Mouse (Mus musculus) bone marrow macrophage, adult 2 months (primary cell): ENCODE data around the gene Tie1.

Experiments used
- CTCF ChIP-seq: IDR thresholded peaks from 2 replicates; pipeline ENCODE4 v1.5.1; 2012; ENCODE audit warnings: low read depth, mild to moderate bottlenecking, low read length, moderate library complexity
- POLR2A ChIP-seq: IDR thresholded peaks from 2 replicates; pipeline ENCODE4 v1.6.1; 2012; ENCODE audit warnings: mild to moderate bottlenecking, low read depth, low read length, borderline replicate concordance

DNA sequence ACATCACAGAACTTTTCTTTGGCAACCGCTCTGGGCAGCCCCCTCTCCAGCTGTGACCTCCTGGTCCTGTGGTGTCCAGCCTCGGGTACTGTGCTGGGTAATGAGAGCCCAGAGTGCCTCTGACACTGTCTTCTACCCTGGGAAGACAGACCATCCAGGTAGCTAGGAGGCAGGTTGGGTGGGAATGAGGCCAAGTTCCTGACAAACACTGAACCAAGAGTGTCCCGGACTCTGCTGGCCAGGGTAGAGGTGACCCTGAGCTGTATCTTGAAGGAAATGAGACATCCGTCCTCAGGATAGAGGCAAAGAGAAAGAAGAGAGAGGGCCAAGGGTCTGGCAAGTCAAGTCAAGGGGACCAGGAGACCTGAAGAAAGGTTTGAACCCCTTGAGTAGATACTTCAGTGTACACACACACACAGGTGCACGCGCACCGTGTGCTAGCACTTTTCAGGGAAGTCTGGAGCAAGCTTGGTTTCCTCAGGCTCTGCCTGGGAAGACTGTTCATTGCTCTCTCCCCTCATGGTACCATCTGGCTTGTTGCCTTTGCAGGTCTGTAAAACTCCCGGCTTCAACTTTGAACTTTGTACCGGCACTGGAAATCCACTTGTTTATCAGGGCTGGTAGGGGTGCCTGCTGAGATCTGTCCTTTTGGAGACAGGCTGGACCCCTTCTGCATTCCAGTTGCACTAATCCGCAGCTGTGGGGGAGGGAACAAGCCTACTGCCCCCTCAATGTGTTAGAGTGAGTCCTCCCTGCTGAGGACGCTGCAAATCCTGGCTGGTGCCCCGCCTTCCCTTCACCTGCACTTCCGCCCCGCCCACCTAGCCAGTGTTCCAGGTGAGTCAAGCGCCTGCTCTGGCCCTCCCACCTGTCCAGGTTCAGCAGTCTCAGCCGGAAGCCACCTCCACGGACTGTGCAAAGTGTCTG lies 36.8 kb upstream of the Tie1 start, which contains the start of gene 2610528J11Rik:
- TF ChIP-seq CTCF (no peak), POLR2A (no peak)
